Mouse (Mus musculus): ENCODE data around the gene Lrmp. TPM values are rescaled to one million over a fixed set of nuclear protein-coding genes. Genes with fewer than 3 reads are reported as not detected.
"Not testable (repeated sequence)": the region's sequence is repeated elsewhere in the genome, so short reads cannot be mapped to it uniquely, and the experiment has no call there.

The Lrmp gene
- polyA plus RNA-seq, 1 experiment from 2014 or later: 1.8 TPM

DNA sequence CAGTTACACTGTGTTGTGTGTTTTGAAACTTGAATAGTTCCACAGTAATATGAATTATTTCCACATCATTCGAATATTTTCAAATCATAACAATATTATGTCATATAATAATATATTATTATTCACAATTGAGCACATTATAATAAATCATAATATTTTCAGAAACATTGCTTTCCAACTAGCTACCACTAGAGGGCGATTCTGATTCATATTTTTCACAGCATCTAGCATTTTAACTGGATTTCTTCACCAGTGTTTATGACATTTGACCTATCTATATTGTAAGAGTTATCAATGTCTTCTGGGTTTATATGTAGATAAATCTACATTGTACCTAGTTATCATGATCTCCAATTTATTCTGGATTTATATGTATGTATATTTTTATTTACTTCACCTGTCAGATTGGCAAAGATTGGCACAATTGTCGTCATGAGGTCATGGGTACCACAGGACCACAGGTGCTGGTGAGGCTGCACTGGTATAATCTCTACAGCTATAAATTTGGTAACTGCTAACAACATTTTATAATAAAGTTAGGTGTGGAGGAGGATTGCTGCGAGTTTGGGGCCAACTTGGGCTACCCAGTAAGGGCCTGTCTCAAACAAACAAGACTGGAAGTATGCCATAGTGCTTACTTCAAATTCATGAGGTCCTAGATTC, 26.9 kb upstream of the Lrmp start:
- Histone ChIP-seq H3K9me3 (no peaks in the 10 kb centered on the region), H3K27me3 (ENCODE audit: poor library complexity, severe bottlenecking) (no peaks in the 10 kb centered on the region), H3K4me1 (no peaks in the 10 kb centered on the region), H3K4me3 (no peak overlapping the region), H3K36me3 (replicated peaks) (no peaks in the 10 kb centered on the region), H3K27ac (no peak overlapping the region)
- WGBS: 51% methylated on average over 4 of the region's 4 CpGs
- no peak for DNase-seq (ENCODE audit: extremely low spot score, low spot score)

DNA sequence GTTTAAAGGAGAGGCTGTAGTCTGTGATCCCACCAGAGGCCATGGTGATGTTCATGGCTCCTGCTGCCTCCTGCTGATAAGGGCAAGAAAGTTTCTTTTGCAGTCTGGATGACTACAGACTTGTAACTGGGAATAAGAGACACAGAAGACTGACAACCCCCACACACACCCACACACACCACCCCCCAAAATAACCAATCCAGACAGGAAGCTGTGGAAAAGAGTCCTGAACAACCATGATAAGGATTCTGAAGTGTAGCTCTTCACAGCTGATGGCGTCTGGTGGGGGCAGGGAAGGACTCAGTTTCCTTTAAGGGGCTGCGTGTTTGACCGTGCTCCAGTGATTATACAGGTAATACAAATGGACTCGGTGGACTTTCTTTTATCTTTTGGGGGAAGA, 26.1 kb upstream of the Lrmp start:
- H3K9me3 ChIP-seq: no peaks in the 10 kb centered on the region
- no peaks in the 10 kb centered on the region for H3K27me3 ChIP-seq (ENCODE audit: poor library complexity, severe bottlenecking)
- H3K4me3 ChIP-seq: no peak overlapping the region
- no peaks in the 10 kb centered on the region for H3K4me1 ChIP-seq
- WGBS: 86% methylated on average over 4 of the region's 4 CpGs
- H3K27ac ChIP-seq: no peak overlapping the region
- H3K36me3 ChIP-seq (replicated peaks): no peaks in the 10 kb centered on the region
- no peak for DNase-seq (ENCODE audit: extremely low spot score, low spot score)

DNA sequence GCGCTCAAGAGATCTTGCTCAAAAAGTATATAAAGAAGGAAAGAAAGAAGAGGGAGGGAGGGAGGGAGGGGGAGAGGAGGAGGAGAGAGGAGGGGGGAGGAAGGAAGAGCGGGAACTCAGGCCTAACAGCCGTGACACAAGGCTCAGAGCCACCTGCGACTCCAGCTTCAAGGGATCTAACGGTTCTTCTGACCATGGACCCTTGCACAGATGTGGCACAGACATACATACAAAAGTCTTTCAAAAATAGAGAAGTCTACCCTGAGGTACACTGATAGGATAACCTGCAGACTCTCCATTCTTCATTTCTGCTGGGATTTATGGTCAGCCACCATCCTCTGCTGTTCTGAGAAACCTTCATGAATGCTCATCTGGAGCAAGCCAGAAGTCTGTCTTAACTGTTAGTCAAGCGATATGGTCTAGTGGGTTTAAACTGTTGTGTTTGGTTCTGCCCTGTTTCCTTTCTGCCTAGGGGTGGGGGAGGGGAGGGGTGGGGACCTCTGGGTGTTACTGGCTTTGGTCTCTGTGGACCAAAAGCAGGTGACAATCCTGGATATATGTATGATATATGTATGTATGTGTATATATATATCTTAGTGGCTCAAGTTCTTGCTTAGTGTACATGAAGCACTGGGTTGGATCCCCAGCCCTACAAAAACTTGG, 25.1 kb upstream of the Lrmp start:
- H3K36me3 ChIP-seq (replicated peaks): no peaks in the 10 kb centered on the region
- H3K4me3 ChIP-seq: no peak overlapping the region
- H3K9me3 ChIP-seq: no peaks in the 10 kb centered on the region
- H3K4me1 ChIP-seq: no peaks in the 10 kb centered on the region
- no peak for DNase-seq (ENCODE audit: extremely low spot score, low spot score)
- H3K27ac ChIP-seq: no peak overlapping the region
- WGBS: 72% methylated on average over 6 of the region's 6 CpGs
- no peaks in the 10 kb centered on the region for H3K27me3 ChIP-seq (ENCODE audit: poor library complexity, severe bottlenecking)

DNA sequence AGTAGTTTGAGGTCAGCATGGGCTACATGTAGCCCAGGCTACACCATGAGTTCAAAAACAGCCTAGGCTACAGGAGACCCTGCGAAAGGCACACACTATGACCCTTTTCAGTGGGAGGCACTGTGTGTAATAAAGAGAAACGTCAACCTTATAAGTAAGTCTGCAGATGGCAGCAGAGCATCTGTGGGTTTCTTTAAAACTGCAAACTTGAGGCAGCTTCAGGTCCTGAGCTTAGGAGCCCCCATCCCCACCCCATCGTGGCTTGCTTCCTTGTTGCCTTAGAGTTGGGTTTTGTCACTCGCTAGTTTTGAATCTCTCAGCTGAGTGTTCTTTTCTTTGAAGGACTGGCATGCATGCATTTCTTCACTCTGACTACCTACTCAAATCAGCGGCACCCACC, 24.5 kb upstream of the Lrmp start:
- WGBS: 75% methylated on average over 5 of the region's 5 CpGs
- no peaks in the 10 kb centered on the region for H3K27me3 ChIP-seq (ENCODE audit: poor library complexity, severe bottlenecking)
- H3K9me3 ChIP-seq: no peaks in the 10 kb centered on the region
- no peaks in the 10 kb centered on the region for H3K4me1 ChIP-seq
- no peak overlapping the region for H3K27ac ChIP-seq
- H3K4me3 ChIP-seq: no peak overlapping the region
- DNase-seq (ENCODE audit: extremely low spot score, low spot score): no peak
- no peaks in the 10 kb centered on the region for H3K36me3 ChIP-seq (replicated peaks)

DNA sequence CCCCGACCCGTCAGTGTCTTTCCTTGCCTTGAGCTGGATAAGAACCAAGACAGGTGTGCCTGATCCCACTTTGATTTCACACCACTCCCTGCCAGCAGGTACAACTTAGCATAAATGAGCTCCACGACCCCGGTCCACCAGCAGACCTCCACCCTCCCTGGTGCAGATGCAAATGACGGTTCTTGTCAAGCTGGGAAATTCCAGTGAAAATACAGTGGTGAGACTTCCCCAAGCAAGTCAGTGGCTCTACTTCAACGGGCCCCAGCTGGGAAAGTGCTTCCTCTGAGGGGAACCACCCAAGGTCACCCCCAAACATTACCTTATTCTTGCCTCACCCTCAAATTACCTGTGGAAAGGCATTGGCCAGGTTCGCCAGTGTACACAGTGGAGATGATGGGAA, 23.5 kb upstream of the Lrmp start:
- no peak for DNase-seq (ENCODE audit: extremely low spot score, low spot score)
- H3K36me3 ChIP-seq (replicated peaks): no peaks in the 10 kb centered on the region
- no peaks in the 10 kb centered on the region for H3K4me1 ChIP-seq
- 83% methylated on average over 7 of the region's 7 CpGs for WGBS
- no peak overlapping the region for H3K27ac ChIP-seq
- no peaks in the 10 kb centered on the region for H3K27me3 ChIP-seq (ENCODE audit: poor library complexity, severe bottlenecking)
- no peak overlapping the region for H3K4me3 ChIP-seq
- H3K9me3 ChIP-seq: no peaks in the 10 kb centered on the region

DNA sequence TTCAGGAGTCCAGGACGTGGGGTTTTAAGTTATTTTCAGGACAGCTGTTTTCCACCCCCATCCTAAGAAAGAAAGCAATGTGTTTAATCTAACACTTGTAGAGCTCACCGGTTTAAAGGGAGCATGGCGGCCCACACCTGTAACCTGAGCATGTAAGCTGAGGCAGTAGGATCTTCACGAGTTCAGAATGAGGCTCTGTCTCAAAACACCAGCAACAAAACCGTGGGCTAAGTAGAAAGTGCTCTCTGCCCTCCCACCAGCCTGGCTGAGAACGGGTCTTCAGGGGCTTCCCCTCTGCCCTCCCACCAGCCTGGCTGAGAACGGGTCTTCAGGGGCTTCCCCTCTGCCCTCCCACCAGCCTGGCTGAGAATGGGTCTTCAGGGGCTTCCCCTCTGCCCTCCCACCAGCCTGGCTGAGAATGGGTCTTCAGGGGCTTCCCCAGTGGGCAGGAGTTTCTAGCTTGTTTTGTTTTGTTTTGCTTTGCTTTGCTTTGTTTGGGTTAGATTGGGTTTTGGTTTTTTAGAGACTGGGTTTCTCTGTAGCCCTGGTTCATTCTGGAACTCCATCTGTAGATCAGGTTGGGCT, 22.3 kb upstream of the Lrmp start:
- not testable (repeated sequence) for DNase-seq (ENCODE audit: extremely low spot score, low spot score); H3K27ac ChIP-seq; H3K4me3 ChIP-seq; H3K9me3 ChIP-seq; H3K27me3 ChIP-seq (ENCODE audit: poor library complexity, severe bottlenecking); H3K36me3 ChIP-seq (replicated peaks); H3K4me1 ChIP-seq
- WGBS: 70% methylated on average over 7 of the region's 7 CpGs

DNA sequence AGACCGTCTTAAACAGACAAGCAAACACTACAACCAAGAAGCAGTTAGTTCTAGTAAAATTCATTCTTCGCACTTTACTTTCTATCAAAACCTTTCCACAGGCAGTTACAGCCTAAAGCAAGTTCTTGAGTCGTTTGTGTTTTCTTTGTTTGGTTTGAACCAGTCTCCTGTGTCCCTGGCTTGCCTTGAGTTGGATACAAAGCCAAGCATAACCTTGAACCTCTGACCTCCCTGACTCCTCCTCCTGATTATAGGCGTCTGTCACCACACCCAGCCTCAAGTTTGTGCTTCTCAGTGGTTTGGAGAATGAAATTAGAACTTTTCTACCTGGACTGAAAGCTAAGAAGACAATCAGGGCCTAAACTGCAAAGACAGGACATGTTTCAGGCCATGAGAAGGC, 21.0 kb upstream of the Lrmp start:
- no peak for DNase-seq (ENCODE audit: extremely low spot score, low spot score)
- no peaks in the 10 kb centered on the region for H3K4me1 ChIP-seq
- no peaks in the 10 kb centered on the region for H3K27me3 ChIP-seq (ENCODE audit: poor library complexity, severe bottlenecking)
- WGBS: 82% methylated on average over 4 of the region's 4 CpGs
- H3K36me3 ChIP-seq (replicated peaks): no peaks in the 10 kb centered on the region
- no peak overlapping the region for H3K4me3 ChIP-seq
- H3K27ac ChIP-seq: no peak overlapping the region
- H3K9me3 ChIP-seq: no peaks in the 10 kb centered on the region

DNA sequence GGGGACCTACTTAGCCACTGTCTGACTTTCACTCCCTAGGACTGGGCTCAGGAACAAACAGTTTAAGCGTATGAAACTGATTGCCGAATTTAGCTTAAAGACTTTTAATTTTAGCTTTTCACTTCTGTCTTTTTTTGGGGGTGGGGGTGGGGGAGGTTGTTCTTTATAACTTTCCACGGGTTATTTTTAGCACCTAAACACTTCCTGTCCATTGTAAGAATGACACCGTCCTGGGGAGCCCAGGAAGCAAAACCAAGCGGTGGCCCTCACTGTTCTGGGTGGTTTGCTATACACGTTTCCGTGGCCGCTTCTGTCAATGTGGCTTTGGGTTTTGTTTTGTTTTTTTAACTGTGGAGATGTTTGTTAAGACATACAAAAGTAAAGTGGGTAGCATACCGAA, 14.5 kb upstream of the Lrmp start:
- no peaks in the 10 kb centered on the region for H3K4me1 ChIP-seq
- H3K27me3 ChIP-seq (ENCODE audit: poor library complexity, severe bottlenecking): no peaks in the 10 kb centered on the region
- no peak overlapping the region for H3K4me3 ChIP-seq
- no peak for DNase-seq (ENCODE audit: extremely low spot score, low spot score)
- WGBS: 81% methylated on average over 9 of the region's 9 CpGs
- no peaks in the 10 kb centered on the region for H3K9me3 ChIP-seq
- H3K27ac ChIP-seq: no peak overlapping the region
- no peaks in the 10 kb centered on the region for H3K36me3 ChIP-seq (replicated peaks)

DNA sequence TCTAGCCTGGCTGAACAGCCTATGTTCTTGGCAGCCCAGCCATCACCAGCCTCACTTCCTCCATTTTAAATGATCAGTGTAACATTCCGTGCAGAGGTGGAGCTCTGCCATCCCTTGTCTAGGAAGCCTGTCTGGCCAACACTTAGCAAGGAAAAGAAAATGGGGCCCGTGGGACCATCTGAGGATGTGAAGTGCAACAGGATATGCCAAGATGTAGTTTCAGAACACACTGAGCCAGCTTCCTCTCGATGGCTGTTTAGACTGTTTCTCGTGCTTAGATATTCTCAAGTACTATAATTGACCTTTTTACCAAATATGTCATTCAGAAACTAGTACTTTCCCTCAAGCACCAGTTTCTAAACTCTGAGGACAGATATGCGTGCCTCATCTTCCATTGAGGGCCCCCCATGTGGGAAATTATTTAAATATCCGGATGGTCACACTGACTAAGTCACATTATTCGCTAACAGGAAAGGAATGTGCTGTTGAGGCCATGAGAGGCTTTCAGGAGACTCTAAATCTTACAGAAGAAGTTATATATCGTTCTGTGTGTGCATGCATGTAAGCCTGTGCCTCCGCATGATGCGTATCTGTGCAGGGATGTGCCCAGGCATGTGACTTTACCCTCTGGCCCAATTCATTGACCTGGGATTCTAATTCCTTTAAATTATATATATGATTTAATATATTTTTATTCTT, 11.1 kb upstream of the Lrmp start:
- Histone ChIP-seq H3K9me3 (no peaks in the 10 kb centered on the region), H3K4me3 (no peak overlapping the region), H3K27ac (no peak overlapping the region), H3K27me3 (ENCODE audit: poor library complexity, severe bottlenecking) (no peaks in the 10 kb centered on the region), H3K4me1 (no peaks in the 10 kb centered on the region), H3K36me3 (replicated peaks) (no peaks in the 10 kb centered on the region)
- 90% methylated on average over 10 of the region's 10 CpGs for WGBS
- no peak for DNase-seq (ENCODE audit: extremely low spot score, low spot score)

DNA sequence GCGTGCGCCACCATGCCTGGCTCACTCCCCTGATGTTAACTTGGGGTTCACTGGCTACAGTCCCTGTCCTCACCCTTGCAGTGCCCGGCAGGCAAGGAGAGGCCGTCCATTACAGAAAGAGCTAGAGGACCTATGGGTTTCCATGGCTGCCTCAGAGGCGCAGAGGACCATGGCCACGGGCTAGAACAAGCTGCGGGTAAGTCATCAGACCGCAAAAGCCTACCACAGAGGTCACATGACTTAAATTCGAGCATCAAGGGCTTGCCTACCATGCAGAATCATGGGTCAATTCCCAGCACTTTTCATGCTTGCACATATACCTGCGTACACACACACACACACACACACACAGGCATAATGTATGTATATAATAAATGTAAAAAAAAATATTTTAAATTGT, 10.0 kb upstream of the Lrmp start:
- H3K4me1 ChIP-seq: no peaks in the 10 kb centered on the region
- no peak overlapping the region for H3K27ac ChIP-seq
- no peak for DNase-seq (ENCODE audit: extremely low spot score, low spot score)
- WGBS: 93% methylated on average over 10 of the region's 10 CpGs
- H3K27me3 ChIP-seq (ENCODE audit: poor library complexity, severe bottlenecking): no peaks in the 10 kb centered on the region
- no peaks in the 10 kb centered on the region for H3K36me3 ChIP-seq (replicated peaks)
- no peaks in the 10 kb centered on the region for H3K9me3 ChIP-seq
- no peak overlapping the region for H3K4me3 ChIP-seq

DNA sequence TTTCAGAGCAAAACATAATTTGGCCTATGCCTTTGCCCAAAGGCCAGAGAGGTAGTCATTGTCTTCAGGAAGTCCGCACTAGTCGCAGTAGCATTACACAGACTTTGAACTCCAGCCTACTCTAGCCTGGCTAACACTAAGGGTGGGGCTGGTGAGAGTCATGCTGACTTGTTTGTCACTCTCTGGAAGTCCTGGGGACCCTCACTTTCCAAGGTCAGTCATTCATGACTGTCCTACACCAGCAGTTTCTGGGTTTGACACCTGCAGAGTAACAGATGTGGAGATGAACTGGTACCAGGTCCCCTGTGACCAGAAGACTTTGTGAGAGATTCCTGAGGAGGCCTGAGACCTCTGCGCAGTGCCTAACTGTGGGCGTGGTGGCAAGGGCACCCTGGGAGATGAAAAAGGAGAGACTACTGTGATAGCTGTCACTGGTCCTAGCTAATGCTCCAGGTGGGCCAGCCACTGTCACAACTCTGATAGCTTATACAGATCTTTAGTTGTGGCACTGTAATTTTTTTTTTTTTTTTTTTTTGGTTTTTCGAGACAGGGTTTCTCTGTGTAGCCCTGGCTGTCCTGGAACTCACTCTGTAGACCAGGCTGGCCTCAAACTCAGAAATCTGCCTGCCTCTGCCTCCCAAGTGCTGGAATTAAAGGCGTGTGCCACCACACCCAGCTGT, 9.2 kb upstream of the Lrmp start:
- 89% methylated on average over 5 of the region's 6 CpGs for WGBS
- no peaks in the 10 kb centered on the region for H3K36me3 ChIP-seq (replicated peaks)
- no peaks in the 10 kb centered on the region for H3K9me3 ChIP-seq
- no peak overlapping the region for H3K4me3 ChIP-seq
- no peaks in the 10 kb centered on the region for H3K27me3 ChIP-seq (ENCODE audit: poor library complexity, severe bottlenecking)
- H3K27ac ChIP-seq: 0 out of 2 replicates have a peak overlapping the region, but pooled peaks have one; percentile 20
- no peak for DNase-seq (ENCODE audit: extremely low spot score, low spot score)
- no peaks in the 10 kb centered on the region for H3K4me1 ChIP-seq

DNA sequence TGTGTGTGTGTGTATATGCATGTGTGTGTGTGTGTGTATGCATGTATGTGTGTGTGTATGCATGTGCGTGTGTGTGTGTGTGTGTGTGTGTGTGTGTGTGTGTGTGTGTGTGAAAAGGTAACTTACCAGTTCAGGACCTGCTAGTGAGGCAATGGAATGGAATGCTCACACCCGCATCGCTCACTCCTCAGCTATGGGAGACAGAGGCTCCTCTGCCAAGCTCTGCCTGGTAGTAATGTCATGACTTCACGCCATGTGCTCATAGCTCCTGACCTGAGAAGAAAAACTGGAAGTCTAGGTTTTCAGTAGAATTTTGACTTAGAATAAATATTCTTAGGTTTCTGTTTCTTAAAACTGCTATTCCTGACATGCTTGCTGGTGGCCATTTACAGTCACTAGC, 4.7 kb upstream of the Lrmp start:
- DNase-seq (ENCODE audit: extremely low spot score, low spot score): no peak
- Histone ChIP-seq H3K4me3 (no peak overlapping the region), H3K4me1 (peaks cover 3% of the 10 kb centered on the region), H3K27me3 (ENCODE audit: poor library complexity, severe bottlenecking) (no peaks in the 10 kb centered on the region), H3K9me3 (no peaks in the 10 kb centered on the region), H3K36me3 (replicated peaks) (no peaks in the 10 kb centered on the region), H3K27ac (no peak overlapping the region)
- 89% methylated on average over 4 of the region's 4 CpGs for WGBS

DNA sequence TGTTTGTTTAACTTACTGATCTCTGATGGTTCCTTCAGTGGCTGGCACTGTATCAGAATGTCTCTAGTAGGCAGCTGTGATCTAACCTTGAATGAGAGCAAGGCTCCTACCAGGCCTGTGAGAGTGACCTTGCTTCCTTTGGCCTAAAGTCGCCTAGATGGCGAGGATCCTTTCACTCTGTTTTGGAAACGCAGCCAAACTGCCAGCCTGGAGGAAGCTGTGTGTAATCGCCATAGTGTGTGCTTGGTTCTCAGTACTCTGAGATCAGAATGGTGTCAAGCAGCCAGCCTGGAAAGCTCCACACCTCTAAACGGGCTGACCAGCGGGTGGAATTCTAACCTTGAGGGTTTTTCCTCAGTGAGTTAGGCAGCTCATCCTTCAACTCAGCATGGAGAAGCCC, 2.6 kb upstream of the Lrmp start:
- no peak for DNase-seq (ENCODE audit: extremely low spot score, low spot score)
- Histone ChIP-seq H3K36me3 (replicated peaks) (no peaks in the 10 kb centered on the region), H3K4me3 (no peak overlapping the region), H3K9me3 (no peaks in the 10 kb centered on the region), H3K27ac (no peak overlapping the region), H3K27me3 (ENCODE audit: poor library complexity, severe bottlenecking) (no peaks in the 10 kb centered on the region), H3K4me1 (peaks cover 17% of the 10 kb centered on the region)
- WGBS: 68% methylated on average over 6 of the region's 6 CpGs

All from forebrain, embryonic 10.5 days (tissue).